Mouse (Mus musculus) c-Kit-positive CD71-positive TER-119-negative erythroid progenitor cells, embryonic 14.5 days (primary cell): Measurements from ENCODE around the gene Olfr551.
"Not testable (repeated sequence)": the region's sequence is repeated elsewhere in the genome, so short reads cannot be mapped to it uniquely, and the experiment has no call there.

Source experiments
- DNase-seq: peaks from one replicate; pipeline ENCODE4 v3.0.0-alpha.2; 2013; ENCODE audit warnings: low read depth

Olfr551 gene

DNA sequence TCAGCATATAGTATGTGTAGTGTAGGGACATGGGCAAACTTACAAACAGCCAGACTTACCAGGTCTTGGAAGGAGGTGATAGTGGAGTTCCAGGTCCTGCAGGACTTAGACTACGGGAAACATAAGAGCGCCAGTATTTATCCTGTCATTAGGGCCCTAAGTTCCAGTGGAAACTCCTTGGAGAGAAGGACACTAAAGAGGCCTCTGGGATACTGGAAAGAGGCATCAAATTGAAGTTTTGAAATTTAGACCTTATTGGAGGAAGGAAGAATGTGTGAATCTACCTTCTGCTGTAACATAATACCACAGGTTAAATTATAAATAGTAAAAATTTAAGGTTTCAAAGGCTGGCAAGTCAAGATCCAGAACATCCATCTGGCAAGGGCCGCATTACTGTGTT, at the start of gene Olfr551:
Olfr551 (minus strand) TSS at position 101 of the 400 bp plus-strand sequence.
- DNase-seq = no peak

DNA sequence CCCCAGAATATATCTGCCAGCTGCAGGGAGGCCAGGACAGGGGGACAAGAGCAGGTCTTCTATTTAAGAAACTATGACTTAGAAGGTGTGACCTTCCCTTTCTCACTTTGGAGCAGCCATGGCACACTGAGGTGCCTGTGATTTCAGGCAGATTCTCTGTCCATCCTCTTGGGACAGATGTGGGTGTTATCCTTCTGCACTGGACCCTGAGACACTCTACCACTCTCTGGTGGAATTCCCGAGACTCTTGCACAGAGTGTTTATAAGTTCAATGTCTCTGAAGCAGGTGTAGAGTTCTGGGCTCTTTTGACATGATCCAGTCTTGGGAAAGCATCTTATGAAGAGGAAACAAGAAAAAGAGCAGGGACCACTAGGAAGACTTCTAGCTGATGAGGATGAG, 46.4 kb upstream of the Olfr551 start, which contains the start of gene Olfr554:
Olfr554 (plus strand) TSS at position 301 of the 400 bp plus-strand sequence.
- DNase-seq = no peak

DNA sequence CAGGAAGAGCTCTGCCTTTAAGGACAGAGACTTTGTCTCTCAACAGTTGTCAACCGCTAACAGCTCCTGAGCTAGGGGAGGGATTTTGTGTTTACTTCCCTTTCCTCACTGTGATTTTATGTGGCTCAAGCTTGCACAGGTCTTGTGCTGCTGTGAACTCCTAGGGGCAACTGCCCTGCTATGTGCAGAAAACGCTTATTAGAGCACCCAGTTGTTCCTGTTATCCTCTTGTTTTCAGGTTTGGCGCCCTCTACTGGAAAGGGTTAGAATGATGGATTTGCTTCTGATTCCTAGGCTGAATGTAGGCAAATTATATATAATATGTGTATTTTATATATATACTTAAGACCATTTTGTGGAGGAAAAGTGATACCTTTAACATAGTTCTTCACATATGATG, 45.0 kb upstream of the Olfr551 start:
- peak; percentile 16 for DNase-seq

DNA sequence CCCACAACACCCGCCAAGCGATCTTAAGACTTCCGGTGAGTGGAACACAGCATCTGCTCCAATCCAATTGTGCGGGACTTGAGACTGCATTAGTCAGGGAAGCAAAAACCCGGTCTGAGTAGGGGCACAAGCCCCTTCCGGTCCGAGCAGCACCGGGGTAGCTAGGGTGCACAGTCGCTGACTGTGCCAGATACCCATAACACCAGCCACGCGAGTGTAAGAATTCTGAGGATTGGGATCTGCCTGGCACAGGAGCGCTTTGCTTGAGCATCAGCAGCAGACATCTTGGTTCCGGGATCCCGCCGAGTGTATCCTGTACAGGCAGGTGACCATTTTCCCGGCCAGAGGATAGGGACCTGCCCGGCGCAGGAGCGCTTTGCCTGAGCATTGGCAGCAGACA, 28.7 kb upstream of the Olfr551 start:
- not testable (repeated sequence) for DNase-seq

DNA sequence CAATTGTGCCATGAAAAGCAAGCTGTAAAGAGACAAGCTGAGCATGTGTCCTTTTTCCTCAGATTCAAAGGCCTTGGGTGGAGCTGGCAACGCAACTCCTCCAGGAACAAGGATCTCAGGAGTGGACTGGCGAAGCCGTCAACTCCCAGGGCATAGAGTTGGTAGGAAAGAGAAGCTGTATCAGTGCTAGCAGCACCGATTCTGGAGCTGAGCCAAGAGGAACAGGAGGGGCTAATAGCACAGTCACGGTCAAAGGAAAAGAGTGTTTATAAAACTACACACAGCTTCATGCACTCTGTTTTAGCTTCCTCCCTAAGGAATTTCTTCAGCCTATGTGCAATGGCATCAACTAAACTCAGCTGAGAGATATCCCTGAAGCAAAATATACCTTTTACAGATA, 27.9 kb upstream of the Olfr551 start:
- DNase-seq = no peak

DNA sequence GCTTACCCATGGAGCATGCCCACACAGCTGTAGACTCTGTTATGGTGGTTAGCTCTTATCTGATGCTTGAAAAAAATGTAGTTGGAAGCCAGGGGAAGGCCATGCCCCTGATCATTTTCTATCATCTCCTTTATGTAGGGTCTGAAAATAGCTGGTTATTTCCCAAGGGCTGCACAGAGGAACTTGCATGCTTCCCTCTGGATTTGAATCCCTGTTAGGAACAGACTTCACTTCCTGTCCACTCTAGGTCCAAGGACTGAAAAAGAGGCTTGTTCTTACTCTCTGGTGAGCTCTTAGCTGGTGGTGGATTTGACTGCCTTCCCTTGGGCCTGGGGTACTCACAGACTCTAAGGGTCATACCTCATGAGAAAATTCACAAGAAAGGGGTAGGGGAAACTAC, 26.4 kb upstream of the Olfr551 start, which contains the start of gene Olfr553:
Olfr553 (minus strand) TSS at position 101 of the 400 bp plus-strand sequence.
- DNase-seq = no peak

DNA sequence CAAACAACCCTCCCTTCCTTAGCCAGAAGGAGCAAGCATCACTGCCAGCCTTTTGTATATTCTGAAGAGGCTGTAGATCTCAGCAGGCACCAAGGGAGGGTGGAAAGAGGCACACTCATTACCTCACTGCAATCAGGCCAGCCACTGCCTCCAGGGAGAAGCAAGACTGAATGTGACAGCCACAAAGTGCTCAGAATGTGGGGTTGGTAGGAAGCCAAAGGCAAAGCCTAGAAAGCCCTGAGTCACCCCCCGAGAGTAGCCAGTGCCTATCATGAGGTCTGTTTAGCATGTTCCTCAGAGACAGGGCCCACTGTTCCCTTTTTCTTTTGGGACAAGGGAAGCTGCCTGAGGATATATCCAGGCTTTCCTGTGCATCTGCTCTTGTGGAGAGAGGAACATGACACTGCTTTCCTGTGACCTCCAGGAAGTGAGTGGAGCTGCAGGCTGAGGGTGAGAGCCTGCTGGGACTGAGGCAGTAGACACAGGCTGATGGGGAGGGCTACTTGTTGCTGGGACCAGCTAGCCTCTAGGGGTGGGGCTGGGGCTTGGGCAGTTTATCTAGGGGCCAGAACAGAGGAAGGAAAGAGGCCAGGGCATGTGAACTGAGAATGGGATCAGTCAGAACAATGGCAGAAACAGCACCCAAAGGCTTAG, 5.8 kb upstream of the Olfr551 start, which contains the start of gene Olfr552:
Olfr552 (plus strand) TSS at position 393 of the 654 bp plus-strand sequence.
- DNase-seq = no peak

DNA sequence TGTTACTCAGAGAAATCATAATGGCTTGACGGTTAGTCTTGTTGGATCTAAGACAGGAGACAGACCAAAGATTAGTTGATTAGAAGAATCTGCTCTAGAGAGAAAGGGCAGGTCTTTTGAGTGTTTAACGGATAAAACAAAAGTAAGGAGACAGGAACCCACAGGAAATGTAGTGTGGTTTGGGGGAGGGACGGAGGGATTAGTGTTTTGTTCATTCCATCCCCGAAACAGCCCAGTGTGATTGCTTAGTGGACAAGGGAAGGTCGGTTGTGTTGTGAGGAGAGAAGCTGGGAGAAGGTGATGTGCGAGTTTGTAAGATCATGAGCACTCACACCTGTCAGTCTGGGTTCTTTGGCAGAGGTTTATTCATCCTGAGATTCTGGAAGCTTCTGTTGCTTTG, 15.7 kb downstream of the Olfr551 start:
- DNase-seq = no peak

DNA sequence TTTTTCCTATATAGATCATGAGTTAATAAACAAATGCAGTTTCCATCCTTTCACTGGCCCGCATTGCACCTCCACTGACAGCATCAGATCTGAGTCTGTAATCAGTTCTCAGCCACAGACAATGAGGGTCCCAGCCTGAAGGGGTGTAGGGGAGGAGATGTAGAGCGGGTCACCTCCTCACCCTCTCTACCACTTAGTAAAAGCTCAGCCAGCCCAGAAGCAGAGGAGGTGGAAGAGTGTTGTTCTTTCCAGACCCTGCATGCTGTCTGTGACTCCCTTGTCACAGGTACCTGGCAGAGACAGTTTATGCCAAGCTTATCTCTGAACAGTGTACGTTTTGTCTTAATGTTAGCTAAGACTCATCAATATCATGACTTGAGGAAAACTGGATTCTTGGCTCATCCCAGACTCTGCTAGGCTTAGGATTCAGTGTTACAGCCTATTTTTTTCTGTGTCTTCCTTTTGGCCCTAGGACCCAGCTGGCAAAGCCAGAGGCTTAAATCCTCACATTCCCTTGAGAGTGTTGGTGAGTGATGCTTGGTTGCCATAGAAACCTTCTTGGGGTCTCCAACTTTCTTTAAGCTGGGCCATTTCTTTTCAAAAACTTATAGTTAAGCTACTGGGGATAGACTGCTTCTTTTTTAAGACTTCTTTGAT, 18.4 kb downstream of the Olfr551 start:
- no peak for DNase-seq

DNA sequence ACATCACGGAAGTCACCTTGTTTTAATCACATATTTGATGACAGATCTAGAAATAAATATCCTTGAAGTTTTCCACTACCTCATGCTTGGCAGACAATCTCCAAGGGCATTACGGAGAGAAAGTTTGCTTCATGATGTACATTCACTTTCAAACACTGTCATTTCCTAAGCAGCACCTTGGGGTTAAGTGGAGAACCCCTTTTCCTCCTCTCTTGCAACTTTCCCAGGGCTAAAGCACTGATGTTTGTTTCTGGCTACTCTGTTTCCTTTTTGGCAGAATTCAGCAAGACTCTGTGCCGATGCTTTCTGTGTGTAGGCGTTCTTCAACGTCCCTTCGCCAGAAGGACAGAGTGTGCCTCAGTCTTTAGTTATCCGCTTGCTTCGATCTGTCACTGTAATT, 20.5 kb downstream of the Olfr551 start, which contains the start of gene Olfr550:
Olfr550 (plus strand) TSS at position 301 of the 400 bp plus-strand sequence.
- no peak for DNase-seq

DNA sequence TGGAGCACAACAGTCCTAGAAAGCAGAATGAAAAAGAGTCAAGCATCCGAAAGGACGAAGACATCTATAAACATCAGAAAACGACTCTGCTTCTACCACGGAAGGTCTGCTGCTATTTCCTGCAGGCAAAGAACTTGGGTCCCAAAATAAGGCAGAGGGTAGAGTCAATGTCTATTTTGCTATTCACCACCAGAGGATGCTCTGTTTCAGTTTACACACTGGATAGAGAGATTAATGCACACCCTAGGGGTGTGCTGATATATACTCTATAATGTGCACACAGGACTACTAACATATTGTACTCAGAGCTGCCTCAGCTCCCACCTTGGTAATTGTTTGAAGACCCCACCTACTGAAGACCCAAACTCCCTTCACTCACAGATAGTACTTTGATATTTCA, 25.5 kb downstream of the Olfr551 start:
- no peak for DNase-seq

DNA sequence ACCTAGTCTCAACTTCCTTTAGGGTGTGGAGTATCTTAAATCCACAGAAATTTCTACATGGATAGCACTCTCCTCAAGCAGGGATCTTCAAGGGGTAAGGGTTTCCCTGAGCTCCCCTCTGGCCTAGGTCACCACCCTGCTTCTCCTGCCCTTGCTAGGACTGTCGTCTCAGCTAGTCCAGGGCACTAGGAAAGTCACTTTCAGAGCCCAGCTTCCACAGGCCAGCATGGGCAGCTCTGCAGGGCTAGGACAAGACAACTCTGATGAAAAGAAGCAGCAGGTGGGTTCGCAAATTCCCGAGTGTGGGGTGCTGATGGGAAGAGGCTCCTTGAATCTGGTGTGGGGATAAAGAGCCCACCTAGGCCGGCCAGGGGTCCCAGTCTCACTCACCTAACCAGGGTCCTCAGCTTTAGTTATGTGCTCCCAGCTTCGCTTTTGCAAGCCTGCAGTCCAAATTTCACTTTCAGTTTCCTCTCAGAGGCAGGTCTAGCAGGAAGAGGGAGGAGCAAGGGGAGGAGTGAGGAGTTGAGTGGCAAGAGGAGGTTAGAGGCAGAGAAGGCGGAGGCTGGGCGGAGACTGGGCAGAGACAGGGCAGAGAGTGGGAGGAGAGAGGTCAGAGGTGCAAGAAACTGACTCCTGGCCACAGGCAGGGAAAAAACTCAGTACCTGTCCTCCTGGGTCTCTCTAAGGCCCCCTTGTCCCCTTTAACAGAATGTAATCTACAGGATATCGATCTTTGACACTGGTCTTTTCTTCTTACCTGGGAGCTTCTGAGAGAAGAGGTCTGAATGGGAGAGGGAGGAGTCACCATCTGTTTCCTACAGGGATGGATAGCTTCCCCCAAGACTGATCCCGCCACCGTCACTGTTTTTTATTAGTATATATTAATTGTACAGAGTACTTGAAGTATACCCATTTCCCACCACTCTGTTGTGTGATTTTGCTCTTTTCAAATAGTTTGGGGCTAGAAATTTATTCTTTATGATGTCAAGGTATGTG, 26.4 kb downstream of the Olfr551 start, which contains the start of gene Trim21:
Trim21 (minus strand) TSS at position 488 of the 999 bp plus-strand sequence.
- DNase-seq = peak; percentile 88

DNA sequence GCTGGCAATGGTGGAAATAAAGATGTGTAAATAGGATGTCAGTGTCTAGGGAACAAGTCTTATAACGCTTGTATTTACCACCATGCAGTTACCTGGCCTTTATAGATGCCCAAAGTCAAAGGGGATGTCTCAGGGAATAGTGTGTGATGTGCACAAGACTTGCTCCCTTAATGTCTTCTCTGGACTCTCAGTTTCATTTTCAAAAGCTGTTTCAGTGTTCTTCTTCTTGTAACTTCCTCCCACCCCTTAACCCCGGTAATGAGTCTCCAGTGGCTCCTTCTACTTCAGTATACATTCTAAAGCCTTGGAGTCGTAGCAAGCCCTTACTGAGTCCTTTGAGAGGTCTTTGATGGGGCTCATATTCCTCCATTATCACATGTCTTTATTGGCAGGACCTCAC, 38.4 kb downstream of the Olfr551 start:
- no peak for DNase-seq

DNA sequence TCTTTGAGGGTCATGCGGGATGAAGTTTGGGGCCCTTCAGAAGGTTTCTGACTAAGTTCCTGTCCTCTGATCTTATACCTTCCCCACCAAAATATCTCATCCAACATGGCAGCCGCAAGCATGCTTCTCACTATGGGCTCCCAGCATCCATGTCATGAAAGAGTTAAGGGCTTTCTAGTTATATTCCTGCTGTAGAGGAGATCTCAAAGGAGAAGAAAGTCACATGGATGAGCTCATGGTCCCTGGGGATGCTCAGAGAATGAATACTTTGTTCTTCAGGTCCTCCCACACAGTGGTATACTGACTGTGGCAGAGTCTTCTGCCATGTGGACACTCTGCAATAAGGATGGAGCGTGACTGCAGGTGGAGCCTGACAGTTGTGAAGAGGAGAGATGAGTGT, 42.1 kb downstream of the Olfr551 start, which contains the start of gene Olfr549:
Olfr549 (plus strand) TSS at position 301 of the 400 bp plus-strand sequence.
- no peak for DNase-seq

DNA sequence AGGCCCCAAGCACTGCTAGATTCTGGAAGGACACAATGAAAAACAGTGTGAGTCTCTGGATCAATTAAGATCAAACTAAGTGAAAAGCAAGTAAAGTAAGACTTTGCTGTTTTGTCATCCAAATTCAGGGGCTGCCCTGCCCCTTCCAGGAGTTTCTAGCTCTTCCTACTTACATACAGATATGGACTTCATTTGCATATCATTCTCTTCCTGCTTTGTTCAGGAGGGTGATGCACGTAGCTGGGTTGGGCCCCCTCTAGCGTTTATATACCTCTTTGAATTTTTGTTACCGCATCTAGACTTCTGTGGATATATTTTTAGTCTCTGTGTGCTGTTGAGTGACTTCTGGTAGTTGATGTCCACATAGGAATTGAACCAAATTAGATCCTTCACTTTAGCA, 50.4 kb downstream of the Olfr551 start:
- no peak for DNase-seq

DNA sequence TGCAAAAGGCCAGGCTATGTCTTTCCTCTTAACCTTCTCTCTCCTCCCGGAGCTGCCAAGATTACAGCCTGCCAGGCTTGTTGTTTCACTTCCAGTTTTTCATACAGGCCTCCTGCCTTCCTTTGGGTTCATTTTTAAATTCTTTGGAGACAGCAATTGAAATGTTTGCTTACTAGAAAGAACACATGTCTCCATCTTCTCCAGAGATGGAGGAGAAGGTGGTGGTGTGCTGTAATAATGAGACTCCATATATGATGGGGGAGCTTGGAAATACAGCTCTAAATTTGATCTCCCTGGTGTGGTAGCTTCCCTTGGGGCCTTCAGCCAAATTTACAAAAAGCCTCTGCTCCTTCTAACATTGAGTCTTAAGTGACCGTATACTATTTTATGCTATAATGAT, 51.1 kb downstream of the Olfr551 start, which contains the start of gene Olfr548-ps1:
Olfr548-ps1 (plus strand) TSS at position 301 of the 400 bp plus-strand sequence.
- DNase-seq = no peak

DNA sequence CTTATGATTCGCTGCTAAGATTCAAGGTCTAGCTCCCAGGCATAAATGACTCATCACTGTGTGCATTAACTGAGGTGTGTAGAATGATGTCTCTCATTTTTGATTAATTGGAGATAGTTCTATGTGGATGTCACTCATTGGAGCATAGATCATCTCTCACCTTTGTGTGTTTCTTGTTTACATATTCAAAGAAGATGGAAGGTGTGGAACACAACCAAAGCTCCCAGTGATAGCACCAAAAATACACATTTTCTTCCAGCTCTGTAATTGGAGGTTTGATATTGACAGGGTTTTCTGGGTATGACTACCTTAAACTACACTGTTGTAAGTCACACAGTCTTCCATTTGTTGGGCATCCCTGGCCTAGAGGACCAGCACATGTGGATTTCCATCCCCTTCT, 57.2 kb downstream of the Olfr551 start, which contains the start of gene Olfr547:
Olfr547 (plus strand) TSS at position 301 of the 400 bp plus-strand sequence.
- DNase-seq = no peak
